Mouse (Mus musculus) left cerebral cortex, adult 18-20 months (tissue): ENCODE measurements around the gene Wnk4. TPM values are rescaled to one million over a fixed set of nuclear protein-coding genes. Genes with fewer than 3 reads are reported as not detected.

Source experiments
- DNase-seq, 2 experiments: peaks; one replicate each; pipeline ENCODE4 v3.0.0; 2021 to 2022; ENCODE audit warnings: low spot score in 2 of 2, mixed read lengths in 1 of 2
- total RNA-seq, 2 experiments: library from RNA; stranded (reverse); gene quantifications; 2 replicates each; pipeline ENCODE4 v1.2.3; 2021

Gene Wnk4
- total RNA-seq, 2 experiments from 2014 or later = 7.0 to 8.8 TPM

GRCm38 (mm10) chr11:101272446-101272845 is 12.1 kb downstream of the Wnk4 start:
- no peak for DNase-seq

- no peak for DNase-seq
Measured at GRCm38 (mm10) chr11:101275309-101275708, 14.9 kb downstream of the Wnk4 start.

- no peak for DNase-seq
Measured at GRCm38 (mm10) chr11:101276319-101277070, 16.1 kb downstream of the Wnk4 start.

GRCm38 (mm10) chr11:101277381-101278222 is 17.2 kb downstream of the Wnk4 start:
- peak; percentile 33 to 50 for DNase-seq

- DNase-seq = peak; percentile 81 to 88
Measured at GRCm38 (mm10) chr11:101278223-101279192, 18.1 kb downstream of the Wnk4 start, which contains the start of the genes Cntd1 and Coa3. TSS of gene Cntd1 (plus strand) at chr11:101279012. TSS of gene Coa3 (minus strand) at chr11:101279114.

GRCm38 (mm10) chr11:101279193-101279569 is 18.8 kb downstream of the Wnk4 start:
- DNase-seq = no peak

GRCm38 (mm10) chr11:101280837-101281236 is 20.5 kb downstream of the Wnk4 start:
- DNase-seq = no peak

GRCm38 (mm10) chr11:101282896-101283295 is 22.5 kb downstream of the Wnk4 start:
- DNase-seq = no peak

GRCm38 (mm10) chr11:101283805-101284204 is 23.4 kb downstream of the Wnk4 start:
- DNase-seq = no peak

GRCm38 (mm10) chr11:101287306-101287705 is 26.9 kb downstream of the Wnk4 start:
- DNase-seq = peak in 1 of 2 experiments; percentile 31

- DNase-seq = no peak
Measured at GRCm38 (mm10) chr11:101291231-101291630, 30.9 kb downstream of the Wnk4 start.

- DNase-seq = no peak
Measured at GRCm38 (mm10) chr11:101295191-101295590, 34.8 kb downstream of the Wnk4 start.

- no peak for DNase-seq
Measured at GRCm38 (mm10) chr11:101300881-101301280, 40.5 kb downstream of the Wnk4 start.

GRCm38 (mm10) chr11:101301299-101302003 is 41.1 kb downstream of the Wnk4 start:
- DNase-seq = no peak

GRCm38 (mm10) chr11:101302004-101302798 is 41.8 kb downstream of the Wnk4 start, which contains the start of gene Becn1:
TSS of gene Becn1 (minus strand) at chr11:101302286.
- DNase-seq = peak; percentile 96 to 100

- no peak for DNase-seq
Measured at GRCm38 (mm10) chr11:101307744-101308143, 47.4 kb downstream of the Wnk4 start.

- no peak for DNase-seq
Measured at GRCm38 (mm10) chr11:101311083-101311482, 50.7 kb downstream of the Wnk4 start.

GRCm38 (mm10) chr11:101312150-101312549 is 51.8 kb downstream of the Wnk4 start:
- DNase-seq = no peak

- DNase-seq = no peak
Measured at GRCm38 (mm10) chr11:101314567-101314966, 54.2 kb downstream of the Wnk4 start.
